Mouse (Mus musculus): ENCODE results near the gene Podxl.

Podxl gene

DNA sequence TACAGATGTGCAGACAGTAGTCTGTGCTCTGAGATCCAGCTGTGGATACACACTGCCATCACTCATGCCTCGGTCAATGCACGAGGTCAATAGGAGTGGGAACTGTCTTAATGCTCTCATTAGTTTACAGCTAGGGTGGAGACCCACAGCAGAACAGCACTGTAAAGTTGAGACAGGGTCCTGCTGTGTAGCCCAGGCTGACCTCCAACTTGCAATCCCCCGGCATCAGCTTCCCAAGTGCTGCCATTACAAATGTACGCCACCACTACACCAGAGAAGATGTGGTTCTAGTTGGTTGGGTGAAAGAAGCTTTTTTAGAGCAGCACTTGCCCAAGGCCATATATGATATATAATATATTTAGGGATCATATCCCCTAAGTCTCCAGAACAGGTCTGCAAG is 40.1 kb downstream of the Podxl start:
- no peak for DNase-seq (ENCODE audit: low spot score)

DNA sequence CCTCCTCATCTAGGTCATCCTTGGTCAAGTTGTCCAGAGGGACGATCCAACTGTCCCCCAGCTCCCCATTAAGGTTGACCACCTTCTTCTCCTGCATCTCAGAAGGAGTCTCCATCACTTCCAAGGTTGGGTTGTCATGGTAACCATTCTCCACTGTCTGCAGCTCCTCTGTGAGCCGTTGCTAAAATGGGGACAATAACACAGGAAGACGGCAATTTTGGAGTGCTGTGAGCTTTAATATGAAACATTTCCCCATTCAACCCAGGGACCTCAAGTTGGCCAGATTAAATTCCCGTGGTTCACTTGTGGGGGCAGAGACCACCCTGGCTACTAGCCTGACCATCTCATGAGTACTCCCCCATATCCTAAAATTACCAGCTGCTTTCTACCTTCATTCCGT is 40.7 kb downstream of the Podxl start:
- DNase-seq (ENCODE audit: low spot score) = no peak

DNA sequence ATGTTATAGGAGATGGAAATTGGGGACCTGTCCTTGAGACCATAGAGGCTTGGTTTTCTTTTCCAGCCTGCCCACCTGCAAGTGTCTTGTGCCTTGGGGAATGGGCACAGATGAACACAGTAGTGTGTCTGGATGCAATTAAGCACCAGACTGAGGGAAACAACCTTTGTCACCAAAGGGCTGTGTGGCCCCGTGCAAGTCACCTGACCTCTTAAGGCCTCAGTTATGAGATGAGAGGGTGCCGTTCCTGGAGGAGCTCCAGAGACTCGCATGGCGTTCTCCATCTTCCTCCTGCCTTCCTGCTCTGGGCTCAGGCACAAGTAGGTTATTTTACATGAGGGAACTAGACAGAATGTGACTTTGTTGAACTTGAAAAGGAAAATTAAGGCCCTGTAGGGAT is 41.3 kb downstream of the Podxl start:
- no peak for DNase-seq (ENCODE audit: low spot score)

- no peak for DNase-seq (ENCODE audit: low spot score)
These were observed 42.1 kb downstream of the Podxl start for GRCm38 (mm10) chr6:31521491-31522355.

- DNase-seq (ENCODE audit: low spot score) = no peak
These were observed 43.1 kb downstream of the Podxl start for GRCm38 (mm10) chr6:31520486-31521215.

DNA sequence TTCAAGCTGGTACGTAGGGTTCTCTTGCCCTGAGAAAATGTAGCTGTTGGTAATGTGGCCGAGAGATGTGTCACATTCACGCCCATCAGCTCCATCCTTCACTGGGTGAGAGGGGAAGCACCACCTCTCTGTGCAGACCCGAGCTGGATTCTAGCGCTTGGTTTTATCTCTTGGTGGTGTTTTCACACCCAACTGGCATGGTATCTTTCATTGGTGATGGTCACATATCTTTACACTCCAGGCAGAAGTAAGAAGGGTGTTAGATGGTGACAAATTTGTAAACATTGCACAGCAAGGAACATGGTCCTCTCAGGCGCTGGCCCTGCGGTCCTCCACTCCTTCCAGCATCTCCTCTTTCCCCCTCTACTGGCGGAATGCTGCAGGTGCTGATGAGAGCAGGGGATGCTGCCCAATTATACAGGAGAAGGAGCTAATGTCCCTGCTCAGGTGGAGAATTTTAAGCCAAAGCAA is 44.7 kb downstream of the Podxl start:
- DNase-seq (ENCODE audit: low spot score) = peak; percentile 60

DNA sequence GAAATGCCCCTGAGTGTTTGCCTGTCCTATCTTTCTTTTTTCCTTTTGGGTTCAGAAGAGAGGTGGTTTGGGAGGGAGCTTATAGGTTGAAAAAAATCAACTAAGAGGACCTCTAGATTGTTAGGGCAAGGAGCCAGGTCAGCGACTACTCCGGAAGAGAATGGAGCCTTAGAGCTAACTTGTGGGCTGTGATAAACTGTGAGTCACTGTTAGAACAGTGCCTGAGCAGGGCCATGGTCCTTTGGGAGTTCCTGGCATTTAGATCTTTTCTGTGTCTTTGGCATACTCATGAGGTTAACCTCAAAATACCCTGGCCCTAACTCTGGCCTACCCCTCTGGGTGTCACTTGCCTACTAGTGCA is 45.5 kb downstream of the Podxl start:
- no peak for DNase-seq (ENCODE audit: low spot score)

GRCm38 (mm10) chr6:31517681-31518337 is 46.0 kb downstream of the Podxl start:
- no peak for DNase-seq (ENCODE audit: low spot score)

- DNase-seq (ENCODE audit: low spot score) = no peak
These were observed 50.1 kb downstream of the Podxl start for GRCm38 (mm10) chr6:31513726-31514125.

- DNase-seq (ENCODE audit: low spot score) = no peak
These were observed 61.2 kb downstream of the Podxl start for GRCm38 (mm10) chr6:31502614-31503013.

DNA sequence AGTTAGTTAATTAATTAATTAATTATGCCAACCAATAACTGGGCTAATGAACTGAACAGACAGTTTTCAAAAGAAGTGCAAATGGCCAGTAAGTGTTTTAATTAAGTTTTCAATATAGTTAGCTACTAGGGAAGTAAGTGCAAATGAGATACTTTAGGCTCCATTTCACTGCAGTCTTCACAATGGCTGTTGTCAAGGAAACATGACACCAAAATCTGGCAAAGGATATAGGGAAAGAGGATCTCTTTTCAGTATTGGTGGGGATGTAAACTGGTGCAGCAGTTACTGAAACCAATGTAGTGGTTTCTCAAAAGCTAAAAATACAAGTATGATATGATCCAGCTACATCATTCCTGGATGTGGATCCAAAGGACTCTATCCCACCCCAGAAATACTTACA is 63.1 kb downstream of the Podxl start:
- no peak for DNase-seq (ENCODE audit: low spot score)

- no peak for DNase-seq (ENCODE audit: low spot score)
These were observed 63.5 kb downstream of the Podxl start for GRCm38 (mm10) chr6:31500260-31500659.

GRCm38 (mm10) chr6:31499836-31500235 is 63.9 kb downstream of the Podxl start:
- no peak for DNase-seq (ENCODE audit: low spot score)

DNA sequence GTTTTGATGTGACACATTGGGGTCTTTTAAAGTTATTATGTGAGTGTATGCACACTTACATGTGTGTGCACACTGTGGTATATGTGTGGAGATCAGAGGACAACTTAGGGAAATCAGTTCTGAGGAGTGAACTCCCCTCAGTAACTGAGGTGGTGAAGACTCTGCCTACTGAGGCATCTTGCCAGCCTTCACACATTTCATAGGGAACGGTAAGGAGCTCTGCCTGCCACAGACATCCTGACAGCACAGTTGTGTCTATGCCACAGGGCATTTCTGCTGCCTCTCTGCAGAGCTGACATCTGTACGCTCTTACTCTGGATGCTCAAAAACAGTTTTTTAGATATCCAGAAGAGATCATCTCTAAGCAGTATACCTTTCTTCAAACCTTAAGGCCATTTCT is 67.6 kb downstream of the Podxl start:
- no peak for DNase-seq (ENCODE audit: low spot score)

- no peak for DNase-seq (ENCODE audit: low spot score)
These were observed 68.6 kb downstream of the Podxl start for GRCm38 (mm10) chr6:31495122-31495731.

- DNase-seq (ENCODE audit: low spot score) = no peak
These were observed 73.8 kb downstream of the Podxl start for GRCm38 (mm10) chr6:31489950-31490349.

DNA sequence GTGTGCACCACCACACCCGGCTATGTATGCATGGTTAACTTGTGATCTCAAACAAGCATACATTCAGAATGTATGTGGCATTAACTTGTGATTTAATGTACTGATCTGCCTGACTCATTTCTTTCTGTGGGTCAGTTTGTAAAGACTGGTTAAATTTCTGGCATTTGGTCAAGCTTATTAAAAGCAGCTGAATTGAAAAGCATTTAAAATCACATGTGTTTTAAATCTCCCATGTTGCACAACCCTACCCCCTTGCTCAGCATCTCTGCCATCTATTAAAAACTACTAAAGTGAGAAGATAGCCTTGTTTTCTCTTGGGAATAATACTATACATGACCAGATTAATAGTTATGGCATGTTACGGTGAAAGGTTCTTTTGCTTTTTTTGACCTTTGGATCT is 77.2 kb downstream of the Podxl start:
- DNase-seq (ENCODE audit: low spot score) = no peak

DNA sequence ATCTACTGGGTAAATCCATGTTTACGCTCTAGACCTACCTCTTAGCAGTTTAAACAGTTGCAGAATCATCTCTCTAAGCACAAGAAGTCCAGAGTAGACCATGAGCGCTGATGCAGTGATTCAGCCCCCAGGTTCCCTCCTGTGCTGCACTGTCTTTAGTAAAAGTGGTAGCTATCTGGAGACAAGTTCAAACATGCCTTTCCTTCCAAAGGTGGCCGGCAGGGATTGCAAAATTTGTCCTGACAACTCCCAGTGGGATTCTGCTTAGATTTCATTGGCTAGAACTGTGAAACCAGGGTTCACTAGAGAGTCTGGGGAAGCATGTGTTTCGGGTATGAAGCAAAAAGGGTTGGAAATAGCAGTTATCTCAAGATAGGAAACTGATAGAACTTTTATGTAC is 83.8 kb downstream of the Podxl start:
- no peak for DNase-seq (ENCODE audit: low spot score)

- DNase-seq (ENCODE audit: low spot score) = peak; percentile 10
These were observed 85.6 kb downstream of the Podxl start for GRCm38 (mm10) chr6:31478221-31478620.

Measured in c-Kit-positive CD71-positive TER-119-positive erythroid progenitor cells, embryonic 14.5 days (primary cell).